Comparison of ENCODE assay signal across 13 mouse cellular contexts in genomic region chr2:11211961-11212562, GRCm38 (mm10). TPM values are rescaled to one million over a fixed set of nuclear protein-coding genes. Genes with fewer than 3 reads are reported as not detected.
DNase-seq lines count a peak whose midpoint lies in the region; ATAC-seq and TF ChIP-seq lines count a peak whose summit lies in the region.
"Had no signal": no experiment of that assay in that cellular context is flagged by ENCODE, and none has a peak within 500 bp of the region (broad histone marks: within the 10 kb centered on the region; RNA-seq: fewer than 3 reads in every experiment).

No protein-coding gene starts in this region.

- peak; percentile 47 for ATAC-seq in megakaryocyte progenitor cell, adult 5-6 weeks (replicated peaks; ENCODE audit: poor library complexity)
- no peak for ATAC-seq in neural tube, embryonic 15.5 days (ENCODE audit: low FRiP score)

- WGBS in neural tube, embryonic 15.5 days = 76% methylated on average over 7 of the region's 7 CpGs
- 68% methylated on average over 7 of the region's 7 CpGs for WGBS in heart, embryonic 10.5 days

- dilution Hi-C loops in CH12.LX (cut with MboI; ENCODE audit: extremely low pct_ligation_motif_present, extremely low pct_unique_long_range_greater_than_20kb, low sequenced_read_pairs) = no loop called here

- no peaks in the 10 kb centered on the region for H3K36me3 ChIP-seq in CH12.LX (replicated peaks in 1 of 2; ENCODE audit: control insufficient read depth in 1 of 2, insufficient read depth in 1 of 2, low read length in 1 of 2)
- H3K36me3 ChIP-seq in neural tube, embryonic 15.5 days = no peaks in the 10 kb centered on the region
- no peaks in the 10 kb centered on the region for H3K36me3 ChIP-seq in heart, embryonic 10.5 days
- H3K36me3 ChIP-seq: embryonic facial prominence, embryonic 15.5 days; liver, embryonic 13.5 days had no signal

- TF ChIP-seq CTCF in CH12.LX (conservative IDR thresholded peaks at IDR 0.05 in 1 of 2, IDR thresholded peaks at IDR 0.05 in 1 of 2; ENCODE audit: low read depth in 2 of 2, low read length in 2 of 2) = no peak

- H3K27ac ChIP-seq in CH12.LX (ENCODE audit: insufficient read depth, low read depth) = no peak overlapping the region
- no peak overlapping the region for H3K27ac ChIP-seq in neural tube, embryonic 15.5 days (replicated peaks)
- no peak overlapping the region for H3K27ac ChIP-seq in heart, embryonic 10.5 days
- H3K27ac ChIP-seq: embryonic facial prominence, embryonic 15.5 days; liver, embryonic 13.5 days; macrophage had no signal

- no peak for TF ChIP-seq POLR2A in CH12.LX (IDR thresholded peaks at IDR 0.05; ENCODE audit: low read depth, low read length)

- H3K4me1 ChIP-seq in CH12.LX (ENCODE audit: control insufficient read depth in 1 of 2, insufficient read depth in 2 of 2) = peaks cover 0 to 7% of the 10 kb centered on the region in 2 experiments; a peak in 2 of 4 replicates
- H3K4me1 ChIP-seq in neural tube, embryonic 15.5 days = peaks cover 9% of the 10 kb centered on the region
- peaks cover 11% of the 10 kb centered on the region for H3K4me1 ChIP-seq in heart, embryonic 10.5 days
- H3K4me1 ChIP-seq: embryonic facial prominence, embryonic 15.5 days had no signal

- no peaks in the 10 kb centered on the region for H3K27me3 ChIP-seq in CH12.LX (replicated peaks)
- H3K27me3 ChIP-seq in neural tube, embryonic 15.5 days (replicated peaks) = no peaks in the 10 kb centered on the region
- H3K27me3 ChIP-seq in heart, embryonic 10.5 days (ENCODE audit: insufficient read depth, poor library complexity, severe bottlenecking) = no peaks in the 10 kb centered on the region
- H3K27me3 ChIP-seq: embryonic facial prominence, embryonic 15.5 days; liver, embryonic 13.5 days had no signal

- peak; percentile 81 for DNase-seq in CD4-positive helper T cell, adult 2 months (ENCODE audit: low read depth, low spot score)
- DNase-seq in CH12.LX (ENCODE audit: extremely low read depth) = peak; percentile 46
- DNase-seq in kidney, adult 8-10 months = peak; percentile 13 to 39
- no peak for DNase-seq in heart, embryonic 10.5 days (ENCODE audit: low spot score)
- DNase-seq in thymus, adult 18-20 months = no peak
- DNase-seq: cerebellum, adult 9-11 months; heart, adult 18-20 months; heart, postnatal 4 days; liver, embryonic 13.5 days had no signal

- H3K4me2 ChIP-seq in CH12.LX (ENCODE audit: insufficient read depth, low read depth, poor library complexity, severe bottlenecking) = no peak overlapping the region
- no peak overlapping the region for H3K4me2 ChIP-seq in neural tube, embryonic 15.5 days
- H3K4me2 ChIP-seq: embryonic facial prominence, embryonic 15.5 days; liver, embryonic 13.5 days had no signal

- no peak overlapping the region for H3K4me3 ChIP-seq in CH12.LX (replicated peaks in 1 of 3; ENCODE audit: low read depth in 2 of 3, low read length in 2 of 3, poor library complexity in 1 of 3)
- no peak overlapping the region for H3K4me3 ChIP-seq in neural tube, embryonic 15.5 days (replicated peaks)
- H3K4me3 ChIP-seq in heart, embryonic 10.5 days = no peak overlapping the region
- H3K4me3 ChIP-seq: embryonic facial prominence, embryonic 15.5 days; liver, embryonic 13.5 days had no signal

- TF ChIP-seq EP300 in CH12.LX (IDR thresholded peaks at IDR 0.05; ENCODE audit: low read length) = 0 out of 2 replicates have a peak, but pooled peaks have one; percentile 15

- no peaks in the 10 kb centered on the region for H3K79me2 ChIP-seq in CH12.LX (replicated peaks; ENCODE audit: control insufficient read depth, extremely low read depth, insufficient read depth, poor library complexity, severe bottlenecking)

- in situ Hi-C loops in CH12.LX (cut with MboI; ENCODE audit: low pct_ligation_motif_present, low pct_unique_long_range_greater_than_20kb, low sequenced_read_pairs) = no loop called here

- H3K9ac ChIP-seq in CH12.LX (ENCODE audit: insufficient read depth, low read depth) = no peak overlapping the region
- H3K9ac ChIP-seq in neural tube, embryonic 15.5 days (replicated peaks) = no peak overlapping the region
- H3K9ac ChIP-seq: embryonic facial prominence, embryonic 15.5 days; liver, embryonic 13.5 days had no signal

- no peak for TF ChIP-seq RAD21 in CH12.LX (IDR thresholded peaks at IDR 0.05; ENCODE audit: low read depth, low read length)

- no peaks in the 10 kb centered on the region for H3K9me3 ChIP-seq in CH12.LX (replicated peaks; ENCODE audit: low read length)
- no peaks in the 10 kb centered on the region for H3K9me3 ChIP-seq in neural tube, embryonic 15.5 days (replicated peaks)
- H3K9me3 ChIP-seq in heart, embryonic 10.5 days = no peaks in the 10 kb centered on the region
- H3K9me3 ChIP-seq: embryonic facial prominence, embryonic 15.5 days; liver, embryonic 13.5 days had no signal

TF ChIP-seq in CH12.LX, 34 proteins besides CTCF, POLR2A, EP300 and RAD21:
- TF ChIP-seq TBP (conservative IDR thresholded peaks at IDR 0.05; ENCODE audit: low read depth, low read length) (no peak), MAX (IDR thresholded peaks at IDR 0.05; ENCODE audit: low read length) (no peak), E2F4 (IDR thresholded peaks at IDR 0.05; ENCODE audit: insufficient replicate concordance, low read depth, low read length) (no peak), PAX5 (IDR thresholded peaks at IDR 0.05; ENCODE audit: low read length) (no peak), SMC3 (IDR thresholded peaks at IDR 0.05; ENCODE audit: low read depth, low read length) (no peak), JUND (conservative IDR thresholded peaks at IDR 0.05; ENCODE audit: low read depth, low read length) (peak; percentile 56), CHD2 (IDR thresholded peaks at IDR 0.05; ENCODE audit: low read length) (no peak), MAZ (IDR thresholded peaks at IDR 0.05; ENCODE audit: low read depth, low read length) (no peak), USF2 (conservative IDR thresholded peaks at IDR 0.05; ENCODE audit: low read depth, low read length) (no peak), ZMIZ1 (IDR thresholded peaks at IDR 0.05; ENCODE audit: low read depth, low read length) (no peak), USF1 (IDR thresholded peaks at IDR 0.05; ENCODE audit: low read depth, low read length) (no peak), JUN (IDR thresholded peaks at IDR 0.05; ENCODE audit: insufficient read depth, low read depth, low read length) (peak; percentile 53)

RNA-seq across cellular contexts. Expression of gene Prkcq, which starts 40.2 kb away (rescaled TPM):
- total RNA-seq in CH12.LX (2012; rRNA removed) (not detected in 2 replicates), CH12.LX (2014; rRNA removed) (0.05 TPM in 1 of 2 replicates, not detected in the other)
- 0.14 TPM in 1 of 2 replicates, not detected in the other for polyA plus RNA-seq in CH12.LX (2012; ENCODE audit: insufficient read length, low read depth)
- 0.34 and 4.0 TPM in 2 replicates for total RNA-seq in megakaryocyte progenitor cell, adult 5-6 weeks (2015)
- 1.2 and 1.8 TPM in 2 replicates for total RNA-seq in megakaryocyte progenitor cell, adult 5-6 weeks (2017)
- 33.1 and 36.4 TPM in 2 replicates for polyA plus RNA-seq in neural tube, embryonic 15.5 days (2015; fragmentation: Nextera tagmentation; extraction: Ambion mirVana)
- 1.3 and 2.1 TPM in 2 replicates for polyA plus RNA-seq in heart, embryonic 10.5 days (2016; fragmentation: Nextera tagmentation; extraction: Ambion mirVana)

Comparison
In these comparisons a context has a peak if more than half of its experiments do, and no peak if none do; other contexts are left out.
1. DNase-seq: peak in CD4-positive helper T cell, adult 2 months (single experiment), CH12.LX (single experiment) and kidney, adult 8-10 months (2 of 2); none in heart, embryonic 10.5 days (single experiment) and thymus, adult 18-20 months (0 of 2).
2. RNA of gene Prkcq, which starts 40.2 kb away (polyA plus RNA-seq): 33.1 to 36.4 TPM in neural tube, embryonic 15.5 days; 1.3 to 2.1 TPM in heart, embryonic 10.5 days and 0.14 TPM in CH12.LX; every median in the first group is over 10 times any median in the second.